Mouse (Mus musculus): Measurements from ENCODE around the gene Srarp.
A peak's percentile ranks its signal among the peaks of the same experiment; 100 is the strongest.

The Srarp gene

DNA sequence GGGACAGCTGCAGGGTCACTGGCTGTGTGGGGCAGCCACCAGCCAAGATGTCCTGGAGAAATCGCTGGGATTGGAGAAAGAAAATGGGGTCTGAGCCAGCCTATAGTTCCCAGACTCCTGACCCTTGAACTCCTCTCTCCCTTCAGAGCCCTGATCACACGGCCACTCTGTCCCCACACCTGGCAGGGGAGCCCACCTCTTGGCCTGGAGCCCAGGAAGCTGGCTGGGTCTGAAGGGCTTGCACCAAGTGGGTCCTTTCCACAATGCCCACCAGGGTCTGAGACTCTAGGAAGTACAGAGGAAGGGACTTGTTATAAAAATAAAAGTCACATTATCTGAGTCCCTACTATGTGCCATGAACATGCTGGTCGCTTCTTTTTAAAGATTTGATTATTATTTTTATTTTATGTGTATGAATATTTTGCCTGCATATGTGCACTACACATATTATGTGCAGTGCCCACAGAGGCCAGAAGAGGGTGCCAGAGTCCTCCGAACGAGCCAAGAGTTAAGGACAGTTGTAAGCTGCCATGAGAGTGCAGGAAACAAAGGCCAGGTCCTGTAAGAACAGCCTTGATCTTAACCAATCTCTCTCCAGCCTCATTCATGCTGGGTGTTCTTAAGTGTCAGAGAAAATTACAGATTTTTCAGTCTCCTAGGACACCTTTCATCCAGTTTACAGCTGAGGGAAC lies 48.7 kb downstream of the Srarp start:
- peak; percentile 66 to 73 for DNase-seq

DNA sequence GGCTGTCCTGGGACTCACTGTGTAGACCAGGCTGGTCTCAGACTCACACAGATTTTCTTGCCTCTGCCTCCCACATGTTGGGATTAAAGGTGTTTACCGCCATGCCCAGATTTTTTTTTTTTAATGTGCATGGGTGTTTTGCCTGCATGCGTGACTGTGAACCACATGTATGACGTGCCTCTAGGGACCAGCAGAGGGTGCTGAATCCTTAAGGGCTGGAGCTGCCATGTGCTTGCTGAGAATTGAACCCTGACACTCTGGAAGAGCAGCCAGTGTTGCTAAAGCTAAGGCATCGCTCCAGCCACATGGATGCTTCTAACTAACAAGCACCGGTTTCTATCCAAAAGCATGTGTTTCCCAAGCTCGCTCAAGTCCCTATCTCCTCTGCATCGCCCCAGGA lies 49.8 kb downstream of the Srarp start:
- DNase-seq = no peak

DNA sequence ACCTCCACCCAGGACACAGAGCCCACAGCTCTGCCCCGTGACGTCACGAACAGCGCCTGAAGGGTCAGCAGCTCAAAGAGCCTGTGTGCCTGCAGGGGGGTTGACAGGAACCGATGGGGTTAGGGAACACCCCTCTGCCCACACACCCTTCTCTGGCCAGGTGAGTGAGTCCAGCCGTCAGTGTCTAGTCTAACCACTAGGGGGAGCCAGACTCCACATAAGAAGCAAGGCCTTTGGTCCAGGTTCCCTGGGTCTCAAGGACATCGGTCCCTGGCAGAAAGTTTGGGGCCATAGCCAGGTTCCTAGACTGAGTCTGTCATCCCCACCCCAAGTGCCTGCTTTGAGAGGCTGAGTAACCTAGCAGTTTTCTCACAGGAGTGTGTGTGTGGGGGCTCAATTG lies 50.6 kb downstream of the Srarp start:
- DNase-seq = peak; percentile 46 to 55
